Comparison of ENCODE assay signal across 22 mouse cellular contexts in the genomic region with DNA sequence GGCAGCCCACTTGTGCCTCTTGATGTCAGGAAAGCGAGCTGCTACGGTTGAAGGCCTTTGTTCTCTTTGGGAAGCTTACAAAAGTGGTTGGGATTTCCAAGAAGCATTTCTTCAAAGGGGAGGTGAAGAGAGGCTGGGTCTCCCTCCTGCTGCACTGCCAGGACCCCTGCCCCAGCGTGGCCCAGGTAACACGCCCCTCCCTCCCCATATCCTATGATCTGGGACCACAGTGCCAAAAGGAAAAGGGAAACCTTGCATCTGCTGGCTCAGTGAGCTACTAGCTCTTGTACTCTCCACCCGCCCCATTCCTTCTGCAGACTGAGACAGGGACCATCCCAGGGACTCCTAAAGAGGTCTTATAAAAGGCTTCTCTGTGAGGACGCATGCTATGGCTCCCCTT. TPM values are rescaled to one million over a fixed set of nuclear protein-coding genes. Genes with fewer than 3 reads are reported as not detected.
"Had no signal": no experiment of that assay in that cellular context is flagged by ENCODE, and none has a peak within 500 bp of the region (broad histone marks: within the 10 kb centered on the region; RNA-seq: fewer than 3 reads in every experiment).

No protein-coding gene starts in this region.

- H3K4me3 ChIP-seq: neural tube, embryonic 12.5 days; neural tube, embryonic 13.5 days; neural tube, embryonic 15.5 days; stomach, embryonic 15.5 days had no signal

- H3K27ac ChIP-seq: neural tube, embryonic 12.5 days; neural tube, embryonic 13.5 days; neural tube, embryonic 15.5 days; stomach, embryonic 15.5 days; stomach, postnatal 0 days had no signal

- DNase-seq: retina, postnatal 1 day; right cerebral cortex, adult 18-20 months; right cerebral cortex, postnatal 14 days; right cerebral cortex, postnatal 25 days; right cerebral cortex, postnatal 4 days; thymus, adult 18-20 months; thymus, postnatal 14 days; thymus, postnatal 25 days; thymus, postnatal 36 days had no signal

- H3K27me3 ChIP-seq: neural tube, embryonic 12.5 days; neural tube, embryonic 13.5 days; neural tube, embryonic 15.5 days; stomach, embryonic 15.5 days had no signal

RNA-seq across cellular contexts. Expression of a gene that starts 19.8 kb away (rescaled TPM):
- polyA plus RNA-seq: neural tube, embryonic 11.5 days; neural tube, embryonic 12.5 days; small intestine, adult 2 months; spleen, adult 2 months; stomach, embryonic 14.5 days; stomach, embryonic 15.5 days; stomach, embryonic 16.5 days; thymus, postnatal 0 days; urinary bladder, adult 2 months had no signal

RNA-seq across cellular contexts. Expression of a gene that starts 45.9 kb away (rescaled TPM):
- polyA plus RNA-seq: neural tube, embryonic 11.5 days; neural tube, embryonic 12.5 days; neural tube, embryonic 13.5 days; neural tube, embryonic 14.5 days; neural tube, embryonic 15.5 days had no signal
